Mouse (Mus musculus) kidney, adult 2 months (tissue): Measurements from ENCODE around the gene Gm3646. TPM values are rescaled to one million over a fixed set of nuclear protein-coding genes. Genes with fewer than 3 reads are reported as not detected.

Source experiments
- DNase-seq: peaks from one replicate; pipeline ENCODE4 v3.0.0; 2021
- H3K27ac ChIP-seq: fragments of 200-500 bp; 2 replicates; pipeline ENCODE4 v1.5.1; 2012; ENCODE audit warnings: low read depth, low read length, control low read depth, inconsistent platforms; ENCODE audit not compliant: insufficient read depth
- H3K27me3 ChIP-seq: fragments of 200-500 bp; replicated peaks from 2 replicates; pipeline ENCODE4 v1.6.1; 2012; ENCODE audit warnings: mild to moderate bottlenecking, moderate library complexity, low read length, inconsistent platforms; ENCODE audit not compliant: control insufficient read depth, insufficient read depth
- H3K36me3 ChIP-seq: fragments of 200-500 bp; 2 replicates; pipeline ENCODE4 v1.6.1; 2012; ENCODE audit warnings: mild to moderate bottlenecking, moderate library complexity, low read length, inconsistent platforms; ENCODE audit not compliant: control insufficient read depth, insufficient read depth
- H3K4me1 ChIP-seq: fragments of 200-500 bp; 2 replicates; pipeline ENCODE4 v1.6.1; 2011; ENCODE audit warnings: low read length; ENCODE audit not compliant: control insufficient read depth, insufficient read depth
- H3K4me3 ChIP-seq: fragments of 200-500 bp; 2 replicates; pipeline ENCODE4 v1.5.1; 2011; ENCODE audit warnings: mild to moderate bottlenecking, low read depth, low read length, control low read depth; ENCODE audit not compliant: insufficient read depth
- CTCF ChIP-seq: fragments of 200-500 bp; conservative IDR thresholded peaks from 2 replicates; pipeline ENCODE4 v1.5.1; 2011; ENCODE audit warnings: low read depth, mild to moderate bottlenecking, control low read depth, low read length, moderate library complexity, mixed read lengths; ENCODE audit not compliant: insufficient read depth, insufficient read length
- POLR2A ChIP-seq: fragments of 200-500 bp; IDR thresholded peaks from one replicate; pipeline ENCODE4 v1.6.1; 2011; ENCODE audit warnings: low read depth, low read length, control low read depth
- WGBS: fragments of 180-500 bp; shearing (Covaris S2); methylation state at CpG from one replicate; pipeline ENCODE4 v1.1.7; 2018; 5-methylcytosine and 5-hydroxymethylcytosine counted together
- polyA plus RNA-seq: library from polyadenylated mRNA; depleted of rRNA; stranded (reverse); fragments of >200 nt; gene quantifications from 2 replicates; pipeline ENCODE4 v1.2.3, GENCODE M21; 2012; rRNA removed

The Gm3646 gene
- not detected in 2 replicates for polyA plus RNA-seq

GRCm38 (mm10) chr1:39805243-39805979, at the start of gene Gm3646:
Gm3646 (minus strand) TSS chr1:39805332.
- Histone ChIP-seq H3K27ac (no peak within 1 kb of the TSS), H3K4me3 (no peak within 1 kb of the TSS), H3K27me3 (no peaks in the 10 kb centered on the region), H3K4me1 (no peaks in the 10 kb centered on the region), H3K36me3 (no peaks in the 10 kb centered on the region)
- WGBS, result 69% methylated on average over 4 of the region's 4 CpGs
- no peak for DNase-seq
- TF ChIP-seq POLR2A (no peak), CTCF (no peak)

GRCm38 (mm10) chr1:39847066-39847465, 41.9 kb upstream of the Gm3646 start:
- Histone ChIP-seq H3K4me1 (no peaks in the 10 kb centered on the region), H3K4me3 (no peak overlapping the region), H3K36me3 (no peaks in the 10 kb centered on the region), H3K27me3 (no peaks in the 10 kb centered on the region), H3K27ac (no peak overlapping the region)
- DNase-seq, result peak; percentile 20
- no peak for TF ChIP-seq POLR2A
- 0 out of 2 replicates have a peak, but pooled peaks have one; percentile 5 for TF ChIP-seq CTCF
- WGBS, result 56% methylated on average over 7 of the region's 7 CpGs

- Histone ChIP-seq H3K4me1 (no peaks in the 10 kb centered on the region), H3K36me3 (no peaks in the 10 kb centered on the region), H3K27ac (no peak overlapping the region), H3K4me3 (no peak overlapping the region), H3K27me3 (no peaks in the 10 kb centered on the region)
- DNase-seq, result no peak
- WGBS, result 45% methylated on average over 4 of the region's 4 CpGs
- no peak for TF ChIP-seq POLR2A
- no peak for TF ChIP-seq CTCF
Observed at GRCm38 (mm10) chr1:39846031-39846550, 41.0 kb upstream of the Gm3646 start.

- WGBS, result 81% methylated on average over 5 of the region's 5 CpGs
- H3K27ac ChIP-seq, result no peak overlapping the region
- no peaks in the 10 kb centered on the region for H3K4me1 ChIP-seq
- H3K27me3 ChIP-seq, result no peaks in the 10 kb centered on the region
- no peaks in the 10 kb centered on the region for H3K36me3 ChIP-seq
- no peak overlapping the region for H3K4me3 ChIP-seq
- DNase-seq, result no peak
- TF ChIP-seq CTCF (no peak), POLR2A (no peak)
Observed at GRCm38 (mm10) chr1:39843328-39843727, 38.2 kb upstream of the Gm3646 start.

GRCm38 (mm10) chr1:39842218-39843007, 37.3 kb upstream of the Gm3646 start:
- H3K4me1 ChIP-seq, result no peaks in the 10 kb centered on the region
- no peak overlapping the region for H3K27ac ChIP-seq
- DNase-seq, result no peak
- no peaks in the 10 kb centered on the region for H3K27me3 ChIP-seq
- TF ChIP-seq POLR2A (no peak), CTCF (no peak)
- H3K36me3 ChIP-seq, result no peaks in the 10 kb centered on the region
- WGBS, result 88% methylated on average over 14 of the region's 14 CpGs
- H3K4me3 ChIP-seq, result no peak overlapping the region

GRCm38 (mm10) chr1:39840856-39841255, 35.7 kb upstream of the Gm3646 start:
- 86% methylated on average over 4 of the region's 4 CpGs for WGBS

GRCm38 (mm10) chr1:39839838-39840237, 34.7 kb upstream of the Gm3646 start:
- 67% methylated on average over 8 of the region's 8 CpGs for WGBS
- Histone ChIP-seq H3K36me3 (no peaks in the 10 kb centered on the region), H3K27me3 (no peaks in the 10 kb centered on the region), H3K27ac (no peak overlapping the region), H3K4me1 (no peaks in the 10 kb centered on the region), H3K4me3 (no peak overlapping the region)
- no peak for TF ChIP-seq POLR2A
- no peak for TF ChIP-seq CTCF
- DNase-seq, result no peak

More at GRCm38 (mm10) chr1:39840856-39841255, 35.7 kb upstream of the Gm3646 start:
- Histone ChIP-seq H3K27me3 (no peaks in the 10 kb centered on the region), H3K4me1 (no peaks in the 10 kb centered on the region), H3K27ac (no peak overlapping the region), H3K4me3 (no peak overlapping the region), H3K36me3 (no peaks in the 10 kb centered on the region)
- no peak for DNase-seq
- TF ChIP-seq POLR2A, result no peak
- no peak for TF ChIP-seq CTCF
